Mouse (Mus musculus): ENCODE measurements around the gene Thada.

DNA sequence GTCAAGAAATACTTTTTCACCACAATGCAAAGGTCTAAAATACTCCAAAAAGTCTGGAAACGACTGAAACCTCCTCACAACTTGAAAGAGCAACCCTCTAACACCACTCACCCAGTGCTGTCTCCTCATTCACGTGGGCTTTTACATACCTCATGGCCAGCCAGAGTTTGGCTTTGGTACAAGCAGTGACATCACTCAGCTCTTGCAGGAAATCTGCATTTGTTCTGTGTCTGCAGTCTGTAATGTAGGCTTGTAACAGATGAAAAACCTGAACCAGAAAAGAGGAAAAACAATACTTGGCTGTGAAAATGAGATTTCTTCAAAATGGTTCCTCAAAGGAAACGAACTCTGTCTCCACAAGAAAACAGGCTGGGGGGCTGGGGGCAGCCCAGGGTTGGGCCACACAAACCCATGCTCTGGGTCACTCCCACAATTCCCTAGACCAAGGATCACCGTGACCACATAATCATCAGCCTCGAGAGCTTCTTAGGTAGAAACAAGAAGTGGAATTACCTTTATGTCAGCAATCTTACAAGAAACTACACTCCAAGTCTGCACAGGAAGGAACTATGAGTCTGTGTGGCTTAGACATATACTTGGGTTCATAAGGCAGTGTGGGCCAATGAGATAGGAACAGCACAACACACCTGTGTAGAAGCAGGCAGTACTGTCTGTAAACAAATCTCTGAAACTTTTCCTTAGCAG, 193.3 kb downstream of the Thada start:
- TF ChIP-seq POLR2AphosphoS2 (IDR thresholded peaks at IDR 0.05; ENCODE audit: low read depth, low read length) (no peak), MAZ (IDR thresholded peaks at IDR 0.05; ENCODE audit: low read depth, low read length) (no peak), MAX (IDR thresholded peaks at IDR 0.05; ENCODE audit: low read length) (no peak), CTCF (conservative IDR thresholded peaks at IDR 0.05 in 1 of 2, IDR thresholded peaks at IDR 0.05 in 1 of 2; ENCODE audit: low read depth in 2 of 2, low read length in 2 of 2) (no peak), POLR2A (IDR thresholded peaks at IDR 0.05; ENCODE audit: low read depth, low read length) (no peak), E2F4 (IDR thresholded peaks at IDR 0.05; ENCODE audit: insufficient replicate concordance, low read depth, low read length) (no peak), IRF4 (IDR thresholded peaks at IDR 0.05; ENCODE audit: low read depth, low read length) (no peak)

Data from CH12.LX (cell line).